ENCODE assay signal across 8 mouse cellular contexts in the genomic region with DNA sequence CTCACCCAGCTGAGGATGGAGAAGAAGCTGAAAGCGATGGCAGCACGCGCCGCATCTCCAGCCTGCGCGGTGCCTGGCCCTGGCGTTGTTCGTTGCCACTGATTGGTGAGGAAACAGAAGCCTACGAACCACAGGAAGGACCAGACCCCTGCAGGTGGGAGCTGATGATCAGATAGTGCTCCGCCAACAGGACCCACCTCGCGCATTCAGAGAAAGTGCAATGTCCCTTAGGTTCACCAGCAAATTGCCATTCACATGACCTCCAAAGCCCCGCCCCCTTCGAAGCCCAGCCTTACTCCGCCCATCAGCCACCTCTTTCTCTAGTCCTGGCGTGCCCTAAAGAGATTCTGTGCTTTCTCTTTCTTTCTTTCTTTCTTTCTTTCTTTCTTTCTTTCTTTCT. TPM values are rescaled to one million over a fixed set of nuclear protein-coding genes. Genes with fewer than 3 reads are reported as not detected.
A peak's percentile ranks its signal among the peaks of the same experiment; 100 is the strongest.
DNase-seq lines count a peak whose midpoint lies in the region; ATAC-seq and TF ChIP-seq lines count a peak whose summit lies in the region.

No protein-coding gene starts in this region.

- ATAC-seq in heart, embryonic 13.5 days (ENCODE audit: extremely low read depth, insufficient number of reproducible peaks, low FRiP score, low TSS enrichment) = peak; percentile 26; the same call in 1 of the 2 replicates
- peak; percentile 14; the same call in 1 of the 2 replicates for ATAC-seq in embryonic facial prominence, embryonic 11.5 days (replicated peaks; ENCODE audit: insufficient number of reproducible peaks, low FRiP score, low TSS enrichment, low read depth)
- ATAC-seq in intestine, embryonic 15.5 days = peak; percentile 61
- ATAC-seq in liver, embryonic 16.5 days (ENCODE audit: low read depth) = peak; percentile 50; the same call in 1 of the 2 replicates

- peak overlapping the region; percentile 52 for H3K4me2 ChIP-seq in heart, embryonic 13.5 days
- H3K4me2 ChIP-seq in embryonic facial prominence, embryonic 11.5 days (ENCODE audit: low read depth, low read length) = no peak overlapping the region
- H3K4me2 ChIP-seq in intestine, embryonic 15.5 days (replicated peaks) = peak overlapping the region; percentile 41; the same call in 1 of the 2 replicates
- peak overlapping the region; percentile 50 for H3K4me2 ChIP-seq in liver, embryonic 16.5 days (ENCODE audit: low read depth, low read length)

- peaks cover 57% of the 10 kb centered on the region for H3K27me3 ChIP-seq in heart, embryonic 13.5 days (replicated peaks)
- peaks cover 36% of the 10 kb centered on the region for H3K27me3 ChIP-seq in embryonic facial prominence, embryonic 11.5 days (ENCODE audit: control insufficient read depth, insufficient read depth, low read length)
- H3K27me3 ChIP-seq in intestine, embryonic 15.5 days (replicated peaks) = peaks cover 46% of the 10 kb centered on the region
- H3K27me3 ChIP-seq in liver, embryonic 16.5 days (ENCODE audit: control insufficient read depth, insufficient read depth, low read depth, low read length) = peaks cover 45% of the 10 kb centered on the region
- H3K27me3 ChIP-seq in spleen, adult 2 months (ENCODE audit: control insufficient read depth, insufficient read depth, low read length) = peaks cover 16% of the 10 kb centered on the region

- no peaks in the 10 kb centered on the region for H3K9me3 ChIP-seq in heart, embryonic 13.5 days
- no peaks in the 10 kb centered on the region for H3K9me3 ChIP-seq in embryonic facial prominence, embryonic 11.5 days (replicated peaks; ENCODE audit: control insufficient read depth, low read length)
- H3K9me3 ChIP-seq in intestine, embryonic 15.5 days = no peaks in the 10 kb centered on the region
- H3K9me3 ChIP-seq in liver, embryonic 16.5 days (replicated peaks; ENCODE audit: control insufficient read depth, low read length) = no peaks in the 10 kb centered on the region

- H3K27ac ChIP-seq in heart, embryonic 13.5 days (replicated peaks) = no peak overlapping the region
- no peak overlapping the region for H3K27ac ChIP-seq in embryonic facial prominence, embryonic 11.5 days (replicated peaks; ENCODE audit: low read depth, low read length)
- no peak overlapping the region for H3K27ac ChIP-seq in intestine, embryonic 15.5 days
- H3K27ac ChIP-seq in liver, embryonic 16.5 days (ENCODE audit: low read length) = no peak overlapping the region
- H3K27ac ChIP-seq in spleen, adult 2 months (ENCODE audit: insufficient read depth, low read length) = no peak overlapping the region
- H3K27ac ChIP-seq in layer of hippocampus, adult 2 months = no peak overlapping the region

- 22% methylated on average over 16 of the region's 16 CpGs for WGBS in heart, embryonic 13.5 days
- WGBS in embryonic facial prominence, embryonic 11.5 days = 28% methylated on average over 16 of the region's 16 CpGs
- WGBS in intestine, embryonic 15.5 days = 27% methylated on average over 16 of the region's 16 CpGs
- WGBS in liver, embryonic 16.5 days (ENCODE audit: insufficient replicate concordance) = 32% methylated on average over 16 of the region's 16 CpGs
- WGBS in spleen, adult 2 months = 49% methylated on average over 16 of the region's 16 CpGs

- no peak for DNase-seq in heart, adult 9 months (ENCODE audit: low spot score in 2 of 2)
- DNase-seq in embryonic facial prominence, embryonic 11.5 days (ENCODE audit: low spot score) = peak; percentile 62
- DNase-seq in spleen, adult 2 months (ENCODE audit: low read depth in 1 of 2, low spot score in 2 of 2) = peak in 1 of 2 experiments; percentile 50
- no peak for DNase-seq in layer of hippocampus, postnatal 14 days (ENCODE audit: low spot score in 2 of 2)
- DNase-seq in layer of hippocampus, adult 2 months (ENCODE audit: low spot score in 2 of 2) = no peak

- H3K4me3 ChIP-seq in heart, embryonic 13.5 days = peak overlapping the region; percentile 25; the same call in 1 of the 2 replicates
- no peak overlapping the region for H3K4me3 ChIP-seq in embryonic facial prominence, embryonic 11.5 days (ENCODE audit: low read depth, low read length)
- H3K4me3 ChIP-seq in intestine, embryonic 15.5 days (replicated peaks) = no peak overlapping the region; the same call in 1 of the 2 replicates
- H3K4me3 ChIP-seq in liver, embryonic 16.5 days (ENCODE audit: low read depth, low read length) = peak overlapping the region; percentile 20
- H3K4me3 ChIP-seq in spleen, adult 2 months (ENCODE audit: extremely low read depth, insufficient read depth, insufficient read length) = 0 out of 2 replicates have a peak overlapping the region, but pooled peaks have one; percentile 14
- no peak overlapping the region for H3K4me3 ChIP-seq in layer of hippocampus, adult 2 months

- no peak for TF ChIP-seq CTCF in spleen, adult 2 months (IDR thresholded peaks at IDR 0.05; ENCODE audit: extremely low read depth, insufficient read depth, insufficient read length, insufficient replicate concordance)
- no peak for TF ChIP-seq CTCF in layer of hippocampus, adult 2 months (conservative IDR thresholded peaks at IDR 0.05)

- H3K9ac ChIP-seq in heart, embryonic 13.5 days = 0 out of 2 replicates have a peak overlapping the region, but pooled peaks have one; percentile 24
- no peak overlapping the region for H3K9ac ChIP-seq in embryonic facial prominence, embryonic 11.5 days (replicated peaks; ENCODE audit: low read length)
- no peak overlapping the region for H3K9ac ChIP-seq in intestine, embryonic 15.5 days
- H3K9ac ChIP-seq in liver, embryonic 16.5 days (ENCODE audit: low read depth, low read length) = no peak overlapping the region

- TF ChIP-seq POLR2A in spleen, adult 2 months (IDR thresholded peaks at IDR 0.05; ENCODE audit: low read depth, low read length) = no peak

- H3K4me1 ChIP-seq in heart, embryonic 13.5 days = peaks cover 25% of the 10 kb centered on the region
- H3K4me1 ChIP-seq in embryonic facial prominence, embryonic 11.5 days (ENCODE audit: control insufficient read depth, insufficient read depth, low read length) = peaks cover 4% of the 10 kb centered on the region
- peaks cover 21% of the 10 kb centered on the region for H3K4me1 ChIP-seq in intestine, embryonic 15.5 days (replicated peaks)
- H3K4me1 ChIP-seq in liver, embryonic 16.5 days (ENCODE audit: control insufficient read depth, low read depth, low read length) = peaks cover 19% of the 10 kb centered on the region
- H3K4me1 ChIP-seq in spleen, adult 2 months (ENCODE audit: control insufficient read depth, insufficient read depth, insufficient read length) = peaks cover 17% of the 10 kb centered on the region

- H3K36me3 ChIP-seq in heart, embryonic 13.5 days = peaks cover 11% of the 10 kb centered on the region
- no peaks in the 10 kb centered on the region; the same call in 1 of the 2 replicates for H3K36me3 ChIP-seq in embryonic facial prominence, embryonic 11.5 days (replicated peaks; ENCODE audit: control insufficient read depth, insufficient read depth, low read depth, low read length)
- peaks cover 5% of the 10 kb centered on the region for H3K36me3 ChIP-seq in intestine, embryonic 15.5 days
- no peaks in the 10 kb centered on the region for H3K36me3 ChIP-seq in liver, embryonic 16.5 days (ENCODE audit: control insufficient read depth, insufficient read depth)
- peaks cover under 1% of the 10 kb centered on the region; the same call in 1 of the 2 replicates for H3K36me3 ChIP-seq in spleen, adult 2 months (ENCODE audit: control insufficient read depth, insufficient read depth, low read length)

RNA-seq across cellular contexts. Expression of a gene that starts 3.2 kb away (rescaled TPM):
- polyA plus RNA-seq in heart, embryonic 13.5 days (2015; fragmentation: Nextera tagmentation; extraction: Ambion mirVana) = 0.59 and 0.83 TPM in 2 replicates
- polyA plus RNA-seq in embryonic facial prominence, embryonic 11.5 days (2014; fragmentation: Nextera tagmentation; extraction: Ambion mirVana) = 6.2 and 6.6 TPM in 2 replicates
- 7.0 and 7.7 TPM in 2 replicates for polyA plus RNA-seq in intestine, embryonic 15.5 days (2015; fragmentation: Nextera tagmentation; extraction: Ambion mirVana)
- polyA plus RNA-seq in liver, embryonic 16.5 days (2015; fragmentation: Nextera tagmentation; extraction: Ambion mirVana) = 0.05 and 0.21 TPM in 2 replicates
- polyA plus RNA-seq in spleen, adult 2 months (2012; rRNA removed) = 0.20 and 0.23 TPM in 2 replicates
- 100 to 1,000 TPM; 197 to 204 TPM for total RNA-seq in layer of hippocampus, postnatal 14 days (2021)
- total RNA-seq in layer of hippocampus, adult 2 months (2021) = 100 to 1,000 TPM; 146 to 155 TPM

RNA-seq across cellular contexts. Expression of a gene that starts 9.4 kb away (rescaled TPM):
- polyA plus RNA-seq in heart, embryonic 13.5 days (2015; fragmentation: Nextera tagmentation; extraction: Ambion mirVana) = 31.4 and 31.9 TPM in 2 replicates
- polyA plus RNA-seq in embryonic facial prominence, embryonic 11.5 days (2014; fragmentation: Nextera tagmentation; extraction: Ambion mirVana) = 46.8 and 52.4 TPM in 2 replicates
- 41.8 and 45.9 TPM in 2 replicates for polyA plus RNA-seq in intestine, embryonic 15.5 days (2015; fragmentation: Nextera tagmentation; extraction: Ambion mirVana)
- polyA plus RNA-seq in liver, embryonic 16.5 days (2015; fragmentation: Nextera tagmentation; extraction: Ambion mirVana) = 23.7 and 23.9 TPM in 2 replicates
- 13.8 and 26.7 TPM in 2 replicates for polyA plus RNA-seq in spleen, adult 2 months (2012; rRNA removed)
- 10 to 100 TPM; 18.5 to 19.8 TPM for total RNA-seq in layer of hippocampus, postnatal 14 days (2021)
- total RNA-seq in layer of hippocampus, adult 2 months (2021) = 10 to 100 TPM; 22.3 to 22.4 TPM

RNA-seq across cellular contexts. Expression of a gene that starts 9.5 kb away (rescaled TPM):
- 1.1 TPM in 2 replicates for polyA plus RNA-seq in heart, embryonic 13.5 days (2015; fragmentation: Nextera tagmentation; extraction: Ambion mirVana)
- polyA plus RNA-seq in embryonic facial prominence, embryonic 11.5 days (2014; fragmentation: Nextera tagmentation; extraction: Ambion mirVana) = 1.1 and 2.7 TPM in 2 replicates
- 10.3 and 10.4 TPM in 2 replicates for polyA plus RNA-seq in intestine, embryonic 15.5 days (2015; fragmentation: Nextera tagmentation; extraction: Ambion mirVana)
- polyA plus RNA-seq in liver, embryonic 16.5 days (2015; fragmentation: Nextera tagmentation; extraction: Ambion mirVana) = 0.37 and 0.42 TPM in 2 replicates
- 6.8 and 7.5 TPM in 2 replicates for polyA plus RNA-seq in spleen, adult 2 months (2012; rRNA removed)
- total RNA-seq in layer of hippocampus, postnatal 14 days (2021) = 1 to 10 TPM; 2.7 to 4.4 TPM
- 1 to 10 TPM; 3.3 to 3.4 TPM for total RNA-seq in layer of hippocampus, adult 2 months (2021)

RNA-seq across cellular contexts. Expression of a gene that starts 17.0 kb away (rescaled TPM):
- 15.1 and 15.8 TPM in 2 replicates for polyA plus RNA-seq in heart, embryonic 13.5 days (2015; fragmentation: Nextera tagmentation; extraction: Ambion mirVana)
- 24.1 and 26.6 TPM in 2 replicates for polyA plus RNA-seq in embryonic facial prominence, embryonic 11.5 days (2014; fragmentation: Nextera tagmentation; extraction: Ambion mirVana)
- polyA plus RNA-seq in intestine, embryonic 15.5 days (2015; fragmentation: Nextera tagmentation; extraction: Ambion mirVana) = 20.0 and 20.5 TPM in 2 replicates
- 6.3 and 8.7 TPM in 2 replicates for polyA plus RNA-seq in liver, embryonic 16.5 days (2015; fragmentation: Nextera tagmentation; extraction: Ambion mirVana)
- polyA plus RNA-seq in spleen, adult 2 months (2012; rRNA removed) = 59.7 and 77.0 TPM in 2 replicates
- 10 to 100 TPM; 36.5 to 40.7 TPM for total RNA-seq in layer of hippocampus, postnatal 14 days (2021)
- total RNA-seq in layer of hippocampus, adult 2 months (2021) = 10 to 100 TPM; 36.6 to 43.9 TPM

RNA-seq across cellular contexts. Expression of a gene that starts 20.9 kb away (rescaled TPM):
- 45.7 and 47.4 TPM in 2 replicates for polyA plus RNA-seq in heart, embryonic 13.5 days (2015; fragmentation: Nextera tagmentation; extraction: Ambion mirVana)
- 96.3 and 102 TPM in 2 replicates for polyA plus RNA-seq in embryonic facial prominence, embryonic 11.5 days (2014; fragmentation: Nextera tagmentation; extraction: Ambion mirVana)
- polyA plus RNA-seq in intestine, embryonic 15.5 days (2015; fragmentation: Nextera tagmentation; extraction: Ambion mirVana) = 67.3 and 67.5 TPM in 2 replicates
- 29.3 and 29.5 TPM in 2 replicates for polyA plus RNA-seq in liver, embryonic 16.5 days (2015; fragmentation: Nextera tagmentation; extraction: Ambion mirVana)
- 52.5 and 59.8 TPM in 2 replicates for polyA plus RNA-seq in spleen, adult 2 months (2012; rRNA removed)
- total RNA-seq in layer of hippocampus, postnatal 14 days (2021) = 10 to 100 TPM; 28.5 to 29.1 TPM
- 10 to 100 TPM; 30.9 to 32.8 TPM for total RNA-seq in layer of hippocampus, adult 2 months (2021)

Comparison
In these comparisons a context has a peak if more than half of its experiments do, and no peak if none do; other contexts are left out.
1. H3K4me3 ChIP-seq: peak in heart, embryonic 13.5 days (single experiment), liver, embryonic 16.5 days (single experiment) and spleen, adult 2 months (single experiment); none in embryonic facial prominence, embryonic 11.5 days (single experiment), intestine, embryonic 15.5 days (single experiment) and layer of hippocampus, adult 2 months (single experiment).
2. Peak in every context shown above with its lines, with median percentiles within 50 percentile points of each other: ATAC-seq.